Mouse (Mus musculus) midbrain, embryonic 14.5 days (tissue): ENCODE results near the gene Syne3. TPM values are rescaled to one million over a fixed set of nuclear protein-coding genes. Genes with fewer than 3 reads are reported as not detected.

Experiments used
- ATAC-seq: fragments of 200-750 bp; cut with Nextera tagmentation; 2 replicates; pipeline ENCODE4 v1.8.0; 2017; ENCODE audit warnings: moderate number of reproducible peaks, moderate library complexity; ENCODE audit not compliant: low FRiP score, low TSS enrichment
- DNase-seq: peaks from one replicate; pipeline ENCODE4 v3.0.0-alpha.2; 2015
- H3K27ac ChIP-seq: fragments of 300-500 bp; sonication (generic); replicated peaks from 2 replicates; pipeline ENCODE4 v1.5.1; 2014; ENCODE audit warnings: mild to moderate bottlenecking, low read depth, low read length, moderate library complexity
- H3K27me3 ChIP-seq: fragments of 300-500 bp; sonication (generic); 2 replicates; pipeline ENCODE4 v1.6.1; 2014; ENCODE audit warnings: low read length, control low read depth, mixed read lengths; ENCODE audit not compliant: control insufficient read depth, insufficient read depth
- H3K36me3 ChIP-seq: fragments of 300-500 bp; sonication (generic); 2 replicates; pipeline ENCODE4 v1.6.1; 2014; ENCODE audit warnings: low read length, control low read depth; ENCODE audit not compliant: control insufficient read depth, insufficient read depth
- H3K4me1 ChIP-seq: fragments of 300-500 bp; sonication (generic); 2 replicates; pipeline ENCODE4 v1.6.1; 2014; ENCODE audit warnings: mild to moderate bottlenecking, antibody characterized with exemption, low read length, control low read depth; ENCODE audit not compliant: control insufficient read depth, insufficient read depth
- H3K4me2 ChIP-seq: fragments of 300-500 bp; sonication (generic); 2 replicates; pipeline ENCODE4 v1.6.1; 2014; ENCODE audit warnings: mild to moderate bottlenecking, low read length, moderate library complexity
- H3K4me3 ChIP-seq: fragments of 300-500 bp; sonication (generic); replicated peaks from 2 replicates; pipeline ENCODE4 v1.5.1; 2014; ENCODE audit warnings: low read depth, low read length
- H3K9ac ChIP-seq: fragments of 300-500 bp; sonication (generic); replicated peaks from 2 replicates; pipeline ENCODE4 v1.6.1; 2014; ENCODE audit warnings: mild to moderate bottlenecking, low read length, moderate library complexity
- H3K9me3 ChIP-seq: fragments of 300-500 bp; sonication (generic); 2 replicates; pipeline ENCODE4 v1.6.1; 2016; ENCODE audit warnings: low read length, control low read depth, mixed read lengths; ENCODE audit not compliant: control insufficient read depth
- WGBS: fragments of 180-500 bp; shearing (Covaris S2); extraction: QIAGEN DNeasy Blood & Tissue Kit; methylation state at CpG from one replicate; pipeline ENCODE4 v1.1.7; 2014; 5-methylcytosine and 5-hydroxymethylcytosine counted together
- polyA plus RNA-seq: library from polyadenylated mRNA; unstranded; fragments of >200 nt; fragmentation: Nextera tagmentation; extraction: Ambion mirVana; gene quantifications from 2 replicates; pipeline ENCODE4 v1.2.1, GENCODE M21; 2014

The Syne3 gene
- polyA plus RNA-seq, 1 experiment from 2014 or later: 0.04 TPM

DNA sequence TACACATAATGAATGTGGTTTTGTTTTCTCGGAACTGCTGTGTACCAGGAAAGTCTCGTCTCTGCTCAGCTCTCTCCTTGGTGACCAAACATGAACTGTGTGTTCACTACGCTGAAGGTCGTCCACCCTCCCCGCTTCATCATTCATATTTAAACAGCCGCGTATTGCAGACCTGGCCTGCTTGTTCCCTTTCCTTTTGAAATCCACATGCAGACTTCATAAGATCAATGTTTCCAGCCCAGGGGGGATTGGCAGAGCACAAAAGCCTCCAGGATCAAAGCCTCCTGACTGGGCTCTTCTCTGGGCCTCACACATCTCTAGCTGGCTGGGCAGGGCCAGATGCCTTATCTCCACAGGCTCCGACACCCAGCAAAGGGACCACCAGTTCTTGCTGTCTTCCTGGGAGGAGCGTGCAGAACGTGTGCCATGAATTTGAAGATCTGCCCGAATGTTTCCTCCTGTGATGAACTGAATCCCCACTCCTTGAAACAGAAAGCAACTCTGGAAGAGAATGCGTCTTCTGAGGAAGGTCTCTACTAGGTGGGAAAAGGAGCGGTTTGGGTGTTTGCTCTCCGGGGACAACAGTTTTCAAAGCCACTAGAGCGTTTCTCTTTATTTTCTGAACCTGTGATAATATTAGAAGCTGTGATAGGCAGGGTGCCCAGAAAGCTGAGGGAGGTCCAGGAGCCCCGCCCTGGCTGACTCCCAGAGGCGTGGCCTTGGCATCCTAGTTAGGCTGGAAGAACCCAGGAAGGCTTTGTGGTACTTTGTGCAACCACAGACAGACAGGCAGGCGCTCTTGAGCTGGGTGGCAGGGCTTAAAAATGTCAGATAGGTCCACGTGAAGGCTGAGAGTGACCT, 10.0 kb upstream of the Syne3 start:
- Histone ChIP-seq H3K9ac (no peak overlapping the region), H3K9me3 (peaks cover 6% of the 10 kb centered on the region; the same call in 1 of the 2 replicates), H3K27ac (peak overlapping the region; percentile 41), H3K4me3 (no peak overlapping the region), H3K27me3 (no peaks in the 10 kb centered on the region), H3K4me2 (no peak overlapping the region), H3K4me1 (0 out of 2 replicates have a peak, but pooled peaks cover 5% of the 10 kb centered on the region), H3K36me3 (no peaks in the 10 kb centered on the region)
- 48% methylated on average over 19 of the region's 19 CpGs for WGBS
- ATAC-seq (no peak), DNase-seq (peak; percentile 55)

GRCm38 (mm10) chr12:105016639-105017038, 7.0 kb upstream of the Syne3 start:
- DNase-seq: no peak
- 81% methylated on average over 10 of the region's 10 CpGs for WGBS
- ATAC-seq: no peak

DNA sequence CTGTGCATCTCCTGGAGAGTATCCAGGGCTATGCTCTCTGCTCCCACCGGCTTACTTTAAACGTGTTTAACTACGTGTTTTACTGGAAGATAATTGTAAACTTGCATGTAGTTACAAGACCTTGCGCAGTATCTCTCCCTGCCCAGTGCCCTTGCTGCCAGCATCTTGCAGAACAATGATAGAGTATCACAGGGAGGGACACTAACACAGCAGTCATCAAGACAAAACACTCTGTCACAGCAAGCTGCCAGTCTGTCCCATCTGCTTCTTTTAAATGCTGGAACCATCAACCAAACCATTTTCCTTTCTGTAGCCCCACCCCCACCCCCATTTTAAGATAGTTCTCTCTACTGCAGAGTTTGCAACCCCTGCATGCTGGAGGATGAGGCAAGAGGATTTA, 6.6 kb upstream of the Syne3 start:
- no peak for ATAC-seq
- Histone ChIP-seq H3K36me3 (no peaks in the 10 kb centered on the region), H3K9ac (no peak overlapping the region), H3K4me2 (no peak overlapping the region), H3K9me3 (no peaks in the 10 kb centered on the region), H3K27me3 (no peaks in the 10 kb centered on the region), H3K4me1 (0 out of 2 replicates have a peak, but pooled peaks cover 5% of the 10 kb centered on the region), H3K4me3 (no peak overlapping the region), H3K27ac (no peak overlapping the region)
- no peak for DNase-seq
- 75% methylated on average over 4 of the region's 4 CpGs for WGBS

More at GRCm38 (mm10) chr12:105016639-105017038, 7.0 kb upstream of the Syne3 start:
- Histone ChIP-seq H3K9me3 (no peaks in the 10 kb centered on the region), H3K27me3 (no peaks in the 10 kb centered on the region), H3K27ac (no peak overlapping the region), H3K9ac (no peak overlapping the region), H3K4me1 (0 out of 2 replicates have a peak, but pooled peaks cover 5% of the 10 kb centered on the region), H3K4me2 (no peak overlapping the region), H3K36me3 (no peaks in the 10 kb centered on the region), H3K4me3 (no peak overlapping the region)

DNA sequence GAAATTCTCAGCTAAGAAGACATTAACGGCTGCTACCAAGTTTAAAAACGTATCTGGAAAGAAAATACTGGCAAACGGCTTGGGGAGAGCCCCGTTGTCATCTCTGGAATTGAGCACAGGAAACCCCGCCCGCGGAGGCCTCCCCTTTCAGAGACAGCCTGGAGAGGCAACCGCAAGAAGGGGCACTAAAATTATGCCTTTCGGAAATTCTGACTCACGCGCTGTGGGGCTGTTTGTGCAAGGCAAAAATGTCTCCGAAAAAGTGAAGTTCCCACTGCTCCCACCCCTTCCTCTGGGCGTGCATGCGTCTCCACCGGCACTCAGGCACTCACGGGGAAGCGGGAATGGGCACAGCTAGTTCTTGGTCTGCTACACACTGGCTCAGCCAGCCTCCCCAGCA, 3.5 kb upstream of the Syne3 start:
- ATAC-seq (no peak), DNase-seq (no peak)

GRCm38 (mm10) chr12:105012314-105012713, 2.7 kb upstream of the Syne3 start:
- 95% methylated on average over 4 of the region's 4 CpGs for WGBS
- no peak overlapping the region for H3K4me3 ChIP-seq

More for the DNA sequence above, 3.5 kb upstream of the Syne3 start:
- no peak overlapping the region for H3K27ac ChIP-seq
- H3K4me3 ChIP-seq: no peak overlapping the region
- no peaks in the 10 kb centered on the region for H3K36me3 ChIP-seq
- no peaks in the 10 kb centered on the region for H3K9me3 ChIP-seq
- peaks cover 30% of the 10 kb centered on the region for H3K27me3 ChIP-seq
- 54% methylated on average over 17 of the region's 17 CpGs for WGBS
- H3K4me1 ChIP-seq: peaks cover 13% of the 10 kb centered on the region
- H3K9ac ChIP-seq: no peak overlapping the region
- H3K4me2 ChIP-seq: no peak overlapping the region

GRCm38 (mm10) chr12:105011589-105011988, 2.0 kb upstream of the Syne3 start:
- Histone ChIP-seq H3K4me1 (peaks cover 13% of the 10 kb centered on the region), H3K4me3 (no peak overlapping the region), H3K9ac (no peak overlapping the region), H3K27ac (no peak overlapping the region), H3K9me3 (no peaks in the 10 kb centered on the region), H3K27me3 (peaks cover 42% of the 10 kb centered on the region), H3K4me2 (no peak overlapping the region), H3K36me3 (no peaks in the 10 kb centered on the region)
- WGBS: 97% methylated on average over 1 of the region's 1 CpGs
- DNase-seq (no peak), ATAC-seq (no peak)

More at GRCm38 (mm10) chr12:105012314-105012713, 2.7 kb upstream of the Syne3 start:
- H3K9me3 ChIP-seq: no peaks in the 10 kb centered on the region
- ATAC-seq (no peak), DNase-seq (no peak)
- peaks cover 13% of the 10 kb centered on the region for H3K4me1 ChIP-seq
- H3K36me3 ChIP-seq: no peaks in the 10 kb centered on the region
- H3K9ac ChIP-seq: no peak overlapping the region
- no peak overlapping the region for H3K27ac ChIP-seq
- no peak overlapping the region for H3K4me2 ChIP-seq
- peaks cover 37% of the 10 kb centered on the region for H3K27me3 ChIP-seq

- Histone ChIP-seq H3K27ac (no peak overlapping the region), H3K9ac (peak overlapping the region; percentile 55), H3K4me1 (peaks cover 13% of the 10 kb centered on the region), H3K27me3 (peaks cover 42% of the 10 kb centered on the region), H3K4me2 (peak overlapping the region; percentile 97), H3K9me3 (no peaks in the 10 kb centered on the region), H3K36me3 (no peaks in the 10 kb centered on the region), H3K4me3 (peak overlapping the region; percentile 55)
- DNase-seq (peak; percentile 12), ATAC-seq (peak; percentile 28; the same call in 1 of the 2 replicates)
- WGBS: 13% methylated on average over 9 of the region's 9 CpGs
These were observed 693 bp upstream of the Syne3 start for GRCm38 (mm10) chr12:105010213-105010790.

GRCm38 (mm10) chr12:105008752-105009178, 844 bp downstream of the Syne3 start:
- Histone ChIP-seq H3K36me3 (no peaks in the 10 kb centered on the region), H3K4me2 (peak overlapping the region; percentile 97), H3K9me3 (no peaks in the 10 kb centered on the region), H3K4me1 (peaks cover 13% of the 10 kb centered on the region), H3K4me3 (no peak overlapping the region), H3K27ac (no peak overlapping the region), H3K9ac (no peak overlapping the region), H3K27me3 (peaks cover 42% of the 10 kb centered on the region)
- ATAC-seq (peak; percentile 32), DNase-seq (peak; percentile 20)
- 4% methylated on average over 13 of the region's 13 CpGs for WGBS
